Mouse (Mus musculus) myocyte (in vitro differentiated cells): ENCODE results near the gene Pold1.

ENCODE experiments used
- CEBPB ChIP-seq: IDR thresholded peaks from 2 replicates; pipeline ENCODE4 v1.6.1; 2011; ENCODE audit warnings: mild to moderate bottlenecking, moderate library complexity; ENCODE audit not compliant: poor library complexity, insufficient read depth, severe bottlenecking
- POLR2A ChIP-seq: IDR thresholded peaks from one replicate; pipeline ENCODE4 v1.6.1; 2011; ENCODE audit warnings: low read depth, mild to moderate bottlenecking, control low read depth, moderate library complexity; ENCODE audit not compliant: insufficient read length
- POLR2AphosphoS2 ChIP-seq: IDR thresholded peaks from one replicate; pipeline ENCODE4 v1.6.1; 2011; ENCODE audit warnings: low read depth, control low read depth; ENCODE audit not compliant: insufficient read length

- TF ChIP-seq POLR2A (no peak), CEBPB (no peak), POLR2AphosphoS2 (no peak)
Measured at GRCm38 (mm10) chr7:44551301-44551700, 2.7 kb upstream of the Pold1 start.
